In genomic region chr6:11908170-11908569, GRCm38 (mm10) we compare ENCODE assay signal across 8 mouse cellular contexts. TPM values are rescaled to one million over a fixed set of nuclear protein-coding genes. Genes with fewer than 3 reads are reported as not detected.
DNase-seq lines count a peak whose midpoint lies in the region; ATAC-seq and TF ChIP-seq lines count a peak whose summit lies in the region.

No protein-coding gene starts in this region.

- no peak overlapping the region for H3K27ac ChIP-seq in embryonic facial prominence, embryonic 12.5 days
- peak overlapping the region; percentile 79 for H3K27ac ChIP-seq in limb, embryonic 14.5 days (replicated peaks; ENCODE audit: low read depth, low read length)
- 0 out of 2 replicates have a peak overlapping the region, but pooled peaks have one; percentile 83 for H3K27ac ChIP-seq in stomach, embryonic 14.5 days (ENCODE audit: low read length)

- H3K9me3 ChIP-seq in embryonic facial prominence, embryonic 12.5 days: no peaks in the 10 kb centered on the region
- H3K9me3 ChIP-seq in limb, embryonic 14.5 days (ENCODE audit: control insufficient read depth, low read length): no peaks in the 10 kb centered on the region
- no peaks in the 10 kb centered on the region for H3K9me3 ChIP-seq in stomach, embryonic 14.5 days (ENCODE audit: control insufficient read depth, low read depth, low read length)

- H3K4me2 ChIP-seq in embryonic facial prominence, embryonic 12.5 days (replicated peaks): peak overlapping the region; percentile 72
- peak overlapping the region; percentile 58 for H3K4me2 ChIP-seq in limb, embryonic 14.5 days (replicated peaks; ENCODE audit: low read depth, low read length, severe bottlenecking)
- H3K4me2 ChIP-seq in stomach, embryonic 14.5 days (replicated peaks; ENCODE audit: low read depth, low read length): peak overlapping the region; percentile 55

- 32% methylated on average over 7 of the region's 7 CpGs for WGBS in embryonic facial prominence, embryonic 12.5 days
- 26% methylated on average over 7 of the region's 7 CpGs for WGBS in limb, embryonic 14.5 days
- 24% methylated on average over 7 of the region's 7 CpGs for whole genome bisulfite sequencing in stomach, embryonic 14.5 days

- no peak for DNase-seq in frontal cortex, postnatal 14 days (ENCODE audit: low spot score in 2 of 2)
- DNase-seq in 416B (ENCODE audit: low read depth): peak; percentile 34
- DNase-seq in limb, embryonic 14.5 days (ENCODE audit: low spot score): no peak
- no peak for DNase-seq in adrenal gland, postnatal 36 days
- no peak for DNase-seq in ovary, adult 18-20 months (ENCODE audit: low spot score)

- H3K9ac ChIP-seq in embryonic facial prominence, embryonic 12.5 days: peak overlapping the region; percentile 89; the same call in 1 of the 2 replicates
- peak overlapping the region; percentile 90 for H3K9ac ChIP-seq in limb, embryonic 14.5 days (ENCODE audit: low read depth, low read length, severe bottlenecking)
- peak overlapping the region; percentile 88 for H3K9ac ChIP-seq in stomach, embryonic 14.5 days (replicated peaks; ENCODE audit: low read depth, low read length)

- no peak for TF ChIP-seq POLR2A in limb, embryonic 14.5 days (IDR thresholded peaks at IDR 0.05; ENCODE audit: borderline replicate concordance, extremely low read depth, insufficient read depth, insufficient read length)

- H3K36me3 ChIP-seq in embryonic facial prominence, embryonic 12.5 days: peaks cover 11% of the 10 kb centered on the region; the same call in 1 of the 2 replicates
- peaks cover 14% of the 10 kb centered on the region for H3K36me3 ChIP-seq in limb, embryonic 14.5 days (ENCODE audit: control insufficient read depth, insufficient read depth, low read length)
- H3K36me3 ChIP-seq in stomach, embryonic 14.5 days (ENCODE audit: control insufficient read depth, insufficient read depth, low read length): peaks cover 12% of the 10 kb centered on the region; the same call in 1 of the 2 replicates

- H3K4me3 ChIP-seq in embryonic facial prominence, embryonic 12.5 days: peak overlapping the region; percentile 91
- H3K4me3 ChIP-seq in limb, embryonic 14.5 days (replicated peaks; ENCODE audit: low read length): peak overlapping the region; percentile 84
- H3K4me3 ChIP-seq in stomach, embryonic 14.5 days (ENCODE audit: low read depth, low read length): peak overlapping the region; percentile 81

- H3K27me3 ChIP-seq in embryonic facial prominence, embryonic 12.5 days: no peaks in the 10 kb centered on the region
- no peaks in the 10 kb centered on the region for H3K27me3 ChIP-seq in limb, embryonic 14.5 days (ENCODE audit: control insufficient read depth, insufficient read depth, low read length)
- no peaks in the 10 kb centered on the region for H3K27me3 ChIP-seq in stomach, embryonic 14.5 days (ENCODE audit: control insufficient read depth, insufficient read depth, low read length)

- 0 out of 2 replicates have a peak, but pooled peaks have one; percentile 2 for ATAC-seq in frontal cortex, adult (ENCODE audit: low TSS enrichment)
- ATAC-seq in embryonic facial prominence, embryonic 12.5 days (ENCODE audit: insufficient number of reproducible peaks, insufficient read depth, low FRiP score, low TSS enrichment): no peak
- no peak for ATAC-seq in limb, embryonic 14.5 days (ENCODE audit: low FRiP score, low read depth)
- ATAC-seq in stomach, embryonic 14.5 days (ENCODE audit: insufficient number of reproducible peaks, insufficient read depth, low FRiP score, low read depth): 0 out of 2 replicates have a peak, but pooled peaks have one; percentile 17

- H3K4me1 ChIP-seq in embryonic facial prominence, embryonic 12.5 days: peaks cover 13% of the 10 kb centered on the region
- peaks cover 7% of the 10 kb centered on the region; the same call in 1 of the 2 replicates for H3K4me1 ChIP-seq in limb, embryonic 14.5 days (ENCODE audit: control insufficient read depth, insufficient read depth, low read length)
- no peaks in the 10 kb centered on the region; the same call in 1 of the 2 replicates for H3K4me1 ChIP-seq in stomach, embryonic 14.5 days (ENCODE audit: control insufficient read depth, insufficient read depth, low read length)

RNA-seq across cellular contexts. Expression of gene Phf14, which starts 0.6 kb away (rescaled TPM):
- polyA plus RNA-seq in embryonic facial prominence, embryonic 12.5 days (2016; fragmentation: Nextera tagmentation; extraction: Ambion mirVana): 107 and 110 TPM in 2 replicates
- polyA plus RNA-seq in limb, embryonic 14.5 days (2012; rRNA removed): 36.2 and 43.1 TPM in 2 replicates
- 101 and 102 TPM in 2 replicates for polyA plus RNA-seq in limb, embryonic 14.5 days (2014; fragmentation: Nextera tagmentation; extraction: Ambion mirVana)
- 98.9 and 106 TPM in 2 replicates for polyA plus RNA-seq in stomach, embryonic 14.5 days (2014; fragmentation: Nextera tagmentation; extraction: Ambion mirVana)
- 10 to 100 TPM; 34.2 to 44.8 TPM for total RNA-seq in adrenal gland, postnatal 36 days (2021)

RNA-seq across cellular contexts. Expression of gene Ndufa4, which starts 0.9 kb away (rescaled TPM):
- polyA plus RNA-seq in embryonic facial prominence, embryonic 12.5 days (2016; fragmentation: Nextera tagmentation; extraction: Ambion mirVana): 747 and 781 TPM in 2 replicates
- 479 and 543 TPM in 2 replicates for polyA plus RNA-seq in limb, embryonic 14.5 days (2012; rRNA removed)
- 762 and 828 TPM in 2 replicates for polyA plus RNA-seq in limb, embryonic 14.5 days (2014; fragmentation: Nextera tagmentation; extraction: Ambion mirVana)
- 1,016 and 1,081 TPM in 2 replicates for polyA plus RNA-seq in stomach, embryonic 14.5 days (2014; fragmentation: Nextera tagmentation; extraction: Ambion mirVana)
- 1,000 to 10,000 TPM; 1,060 to 1,203 TPM for total RNA-seq in adrenal gland, postnatal 36 days (2021)

Comparison
In these comparisons a context has a peak if more than half of its experiments do, and no peak if none do; other contexts are left out.
1. ATAC-seq: peak in frontal cortex, adult (single experiment) and stomach, embryonic 14.5 days (single experiment); none in embryonic facial prominence, embryonic 12.5 days (single experiment) and limb, embryonic 14.5 days (single experiment).
2. Peak in every context shown above with its lines, with median percentiles within 50 percentile points of each other: H3K4me2 ChIP-seq, H3K4me3 ChIP-seq and H3K9ac ChIP-seq.